Mouse (Mus musculus) inflammation-experienced regulatory T-cells, adult 16 weeks (primary cell): ENCODE results near the gene Nabp1. TPM values are rescaled to one million over a fixed set of nuclear protein-coding genes. Genes with fewer than 3 reads are reported as not detected.

Experiments
- polyA plus RNA-seq: library from polyadenylated mRNA; unstranded; fragments of 100-300 nt; shearing (Covaris generic); gene quantifications from one replicate; pipeline ENCODE4 v1.2.1, GENCODE M21; 2017

Nabp1 gene
- 109 TPM for polyA plus RNA-seq

GRCm38 (mm10) chr1:51478262-51479026 is at the start of gene Nabp1:
Gene Nabp1 (minus strand): TSS chr1:51478425.

Other genes with a start within 250 kb of the Nabp1 start
- 0.12 TPM for gene Cavin2, start 189.3 kb downstream of the Nabp1 start, polyA plus RNA-seq